Mouse (Mus musculus): ENCODE measurements at regions not wholly inside any gene's neighbourhood (a gene's known extent, or its start where the extent isn't known, plus 50 kb on each side); places are given as distances from the start of the nearest gene placed in this dataset.
A peak's percentile ranks its signal among the peaks of the same experiment; 100 is the strongest.
"Not testable (repeated sequence)": the region's sequence is repeated elsewhere in the genome, so short reads cannot be mapped to it uniquely, and the experiment has no call there.

- not testable (repeated sequence) for DNase-seq (ENCODE audit: low read depth, low spot score)
Measured at GRCm38 (mm10) chr1:193486668-193487067, 116.6 kb upstream of the Camk1g start.

DNA sequence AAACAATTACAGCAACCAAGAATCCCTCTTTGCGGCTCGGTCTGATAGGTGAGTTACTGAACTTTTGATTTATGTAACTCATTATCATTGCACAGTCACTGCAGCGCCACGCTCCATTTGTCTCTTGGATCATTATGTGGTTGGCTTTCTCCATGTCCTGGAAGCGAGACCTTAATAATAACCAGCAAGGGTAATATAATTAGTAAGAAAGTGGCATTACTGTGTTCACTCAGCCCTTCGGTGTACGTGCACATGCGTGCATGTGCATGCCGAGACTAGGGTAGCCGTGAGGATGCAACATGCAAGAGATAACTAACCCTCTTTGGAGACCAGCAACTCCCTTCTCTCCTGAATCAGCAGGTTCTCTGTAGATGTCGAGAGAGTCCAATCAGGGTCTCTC, 114.9 kb upstream of the Camk1g start:
- DNase-seq (ENCODE audit: low read depth, low spot score) = no peak

- no peak for DNase-seq (ENCODE audit: low read depth, low spot score)
Measured at GRCm38 (mm10) chr1:193477298-193477697, 107.2 kb upstream of the Camk1g start.

DNA sequence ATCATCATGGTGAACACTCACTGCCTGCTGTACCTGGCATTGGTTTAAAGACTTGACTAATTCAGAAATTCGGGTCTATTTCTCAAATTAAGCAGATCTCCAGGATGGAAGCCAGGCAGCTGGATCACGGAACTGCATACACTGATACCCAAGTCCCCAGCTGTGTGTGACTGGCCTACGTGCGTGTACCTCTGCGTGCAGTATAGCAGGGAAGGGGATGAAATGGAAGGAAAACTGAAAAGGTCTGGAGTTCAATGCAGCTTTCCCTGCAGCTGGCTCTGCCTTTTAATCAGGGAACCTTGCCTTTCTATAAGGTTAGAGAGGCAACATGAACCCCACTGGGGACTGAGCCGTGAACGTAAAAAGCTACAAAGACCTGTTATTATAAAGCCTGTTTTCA, 106.7 kb upstream of the Camk1g start:
- DNase-seq (ENCODE audit: low read depth, low spot score) = no peak

DNA sequence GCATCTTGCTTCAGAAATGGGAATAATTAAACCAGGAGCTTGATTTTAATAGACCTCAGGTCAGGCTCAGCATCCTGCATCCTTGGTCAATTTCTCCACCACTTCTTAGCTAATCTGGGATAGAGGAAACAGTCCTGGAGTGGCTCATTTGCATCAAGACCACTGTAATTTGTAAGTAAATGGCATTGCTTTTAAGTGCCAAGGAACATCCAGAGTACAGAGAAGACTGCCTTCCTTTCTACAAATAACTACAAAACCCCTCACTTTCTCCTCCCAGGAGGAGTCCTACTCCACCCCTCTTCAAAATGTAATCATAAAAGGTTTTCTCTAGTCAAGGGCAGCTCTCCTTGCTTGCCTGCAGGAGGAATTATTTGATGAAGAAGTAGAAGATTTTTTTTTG, 96.2 kb upstream of the Camk1g start:
- no peak for DNase-seq (ENCODE audit: low read depth, low spot score)

- DNase-seq (ENCODE audit: low read depth, low spot score) = no peak
Measured at GRCm38 (mm10) chr1:193459735-193460134, 89.6 kb upstream of the Camk1g start.

GRCm38 (mm10) chr1:193457908-193458307, 87.8 kb upstream of the Camk1g start:
- DNase-seq (ENCODE audit: low read depth, low spot score) = no peak

DNA sequence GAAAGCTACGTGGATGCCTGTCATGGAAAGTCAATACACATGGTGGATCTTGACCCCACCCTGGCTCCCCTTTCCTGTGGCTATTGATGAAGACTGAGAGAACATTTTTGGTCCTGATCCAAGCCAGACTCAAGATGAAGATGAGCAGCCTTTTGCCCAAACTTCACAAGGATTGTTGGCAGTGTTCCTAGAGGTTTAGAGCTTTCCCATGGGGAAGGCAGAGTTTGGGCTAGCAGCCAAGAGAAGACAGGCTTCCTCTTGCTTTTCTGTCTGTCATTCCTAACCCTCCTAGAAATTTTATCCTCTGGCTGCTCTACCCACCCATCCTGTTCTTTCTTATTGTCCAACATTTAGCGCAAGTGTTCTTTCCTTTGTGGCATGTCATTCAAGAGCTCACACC, 83.6 kb upstream of the Camk1g start:
- peak; percentile 44 for DNase-seq (ENCODE audit: low read depth, low spot score)

DNA sequence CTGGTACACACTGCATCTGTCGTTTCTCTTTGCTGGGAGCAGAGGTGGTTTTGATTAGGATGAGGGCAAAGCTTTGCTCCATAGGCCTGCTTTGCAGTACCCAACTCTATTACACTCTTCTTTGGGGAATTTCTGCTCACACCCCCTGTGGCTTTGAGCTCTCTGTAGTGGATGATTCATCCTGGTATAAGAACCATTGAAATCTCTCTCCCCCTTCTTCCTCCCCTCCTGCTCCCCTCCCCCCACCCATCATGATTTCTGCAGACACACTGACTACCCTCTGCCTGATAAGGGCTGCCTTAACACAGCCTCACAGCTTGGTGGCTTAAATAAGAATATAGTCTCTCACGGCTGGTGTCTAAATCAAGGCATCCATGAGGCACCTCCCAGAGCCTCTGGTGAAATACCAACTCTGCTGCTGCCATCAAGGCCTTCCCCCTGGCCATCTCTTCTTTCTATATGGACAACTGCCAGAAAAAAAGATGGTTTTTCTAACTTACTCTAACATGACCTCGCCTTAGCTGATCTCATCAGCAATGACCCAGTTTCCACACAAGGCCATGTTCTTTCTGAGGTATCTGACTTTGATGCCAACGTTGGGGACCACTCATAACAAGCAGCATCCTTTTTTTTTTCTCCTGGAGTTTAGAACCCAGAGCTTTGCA, 81.5 kb upstream of the Camk1g start:
- peak; percentile 76 for DNase-seq (ENCODE audit: low read depth, low spot score)

- DNase-seq (ENCODE audit: low read depth, low spot score) = peak; percentile 13
Measured at GRCm38 (mm10) chr1:193450814-193451213, 80.7 kb upstream of the Camk1g start.

- DNase-seq (ENCODE audit: low read depth, low spot score) = peak; percentile 10
Measured at GRCm38 (mm10) chr1:193450201-193450600, 80.1 kb upstream of the Camk1g start.

DNA sequence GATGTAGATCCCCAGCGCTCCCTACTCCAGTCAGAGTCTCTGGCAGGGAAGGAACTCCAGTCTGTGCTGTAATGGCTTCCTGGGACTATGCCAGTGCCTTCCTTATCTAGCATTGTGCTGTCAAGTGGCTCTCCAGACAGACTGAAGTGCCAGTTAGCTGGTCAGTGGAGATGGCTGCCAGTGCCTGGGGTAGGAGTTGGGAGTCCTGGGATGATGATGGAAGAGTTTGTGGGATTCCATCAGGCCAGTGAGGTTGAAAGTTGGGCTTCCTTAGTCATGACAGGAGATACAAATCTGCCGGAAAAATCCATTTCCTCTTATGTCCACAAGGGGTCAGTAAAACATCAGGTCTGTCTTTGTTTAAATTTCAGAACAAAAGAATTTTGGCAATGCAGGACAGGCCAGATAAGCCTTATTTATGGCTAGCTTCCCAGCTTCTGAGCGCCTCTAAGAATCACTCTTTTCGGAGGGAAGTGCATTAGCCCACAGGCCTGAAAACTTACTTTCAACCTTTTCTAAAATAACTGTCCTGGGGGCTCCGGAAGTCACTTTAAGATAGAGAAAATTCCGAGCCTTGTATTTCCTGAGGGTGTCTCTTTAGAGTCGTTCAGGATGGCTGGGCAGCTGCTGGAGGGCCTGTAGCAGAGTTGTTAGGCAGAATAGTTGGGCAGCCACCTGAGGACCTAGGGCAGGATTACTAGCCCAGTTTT, 79.5 kb upstream of the Camk1g start:
- peak; percentile 94 for DNase-seq (ENCODE audit: low read depth, low spot score)

- DNase-seq (ENCODE audit: low read depth, low spot score) = no peak
Measured at GRCm38 (mm10) chr1:193448793-193449393, 78.8 kb upstream of the Camk1g start.

GRCm38 (mm10) chr1:193447647-193448046, 77.5 kb upstream of the Camk1g start:
- no peak for DNase-seq (ENCODE audit: low read depth, low spot score)

- DNase-seq (ENCODE audit: low read depth, low spot score) = peak; percentile 18
Measured at GRCm38 (mm10) chr1:193443964-193444676, 74.0 kb upstream of the Camk1g start.

GRCm38 (mm10) chr1:193440512-193440911, 70.4 kb upstream of the Camk1g start:
- DNase-seq (ENCODE audit: low read depth, low spot score) = peak; percentile 28

DNA sequence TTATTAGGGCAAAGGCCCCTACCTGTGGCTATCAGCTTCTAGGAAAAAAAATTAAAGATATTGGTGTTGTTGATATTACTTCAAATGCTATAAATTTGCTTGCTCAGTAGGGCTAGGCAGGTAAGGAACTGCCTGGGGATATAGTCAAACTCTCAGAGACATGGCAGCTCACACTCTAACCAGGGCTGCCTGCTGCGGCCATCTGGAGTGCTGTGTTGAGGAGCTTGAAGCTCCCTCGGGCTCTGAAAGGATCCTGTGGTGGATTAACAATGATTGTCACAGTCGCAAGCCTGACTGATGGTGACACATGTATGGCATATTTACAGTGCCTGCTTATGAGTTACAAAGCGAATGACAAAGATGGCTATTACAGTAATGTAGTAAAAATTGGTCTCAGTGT, 64.2 kb upstream of the Camk1g start:
- DNase-seq (ENCODE audit: low read depth, low spot score) = no peak

DNA sequence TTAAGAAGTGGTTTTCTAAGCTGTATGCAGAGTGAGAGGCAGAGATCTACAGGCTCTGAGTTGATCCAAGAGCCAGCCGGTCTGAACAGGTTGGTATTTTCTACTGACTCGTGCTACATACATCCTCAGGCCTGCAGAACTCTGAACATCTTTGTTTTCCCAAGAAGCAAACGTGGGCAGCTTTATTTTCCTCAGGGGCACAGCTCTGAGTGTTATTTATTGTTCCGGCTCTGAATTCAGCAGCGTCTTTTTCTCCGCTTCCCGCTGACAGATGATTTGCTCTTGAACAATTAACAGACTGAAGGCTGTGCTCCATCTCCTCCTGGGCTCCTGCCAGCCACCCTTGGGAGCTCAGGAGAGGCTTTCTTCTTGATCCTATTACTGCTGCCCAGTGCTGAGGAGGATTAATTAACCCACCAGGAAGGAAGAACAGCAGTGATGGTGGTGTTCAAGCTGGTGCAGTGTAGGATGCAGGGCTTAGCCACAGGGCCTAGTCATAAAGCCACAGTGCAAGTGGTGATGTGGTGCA, 63.5 kb upstream of the Camk1g start:
- peak; percentile 29 for DNase-seq (ENCODE audit: low read depth, low spot score)

- DNase-seq (ENCODE audit: low read depth, low spot score) = no peak
Measured at GRCm38 (mm10) chr1:193430231-193430630, 60.1 kb upstream of the Camk1g start.

GRCm38 (mm10) chr1:193423653-193424075, 53.6 kb upstream of the Camk1g start:
- DNase-seq (ENCODE audit: low read depth, low spot score) = no peak

DNA sequence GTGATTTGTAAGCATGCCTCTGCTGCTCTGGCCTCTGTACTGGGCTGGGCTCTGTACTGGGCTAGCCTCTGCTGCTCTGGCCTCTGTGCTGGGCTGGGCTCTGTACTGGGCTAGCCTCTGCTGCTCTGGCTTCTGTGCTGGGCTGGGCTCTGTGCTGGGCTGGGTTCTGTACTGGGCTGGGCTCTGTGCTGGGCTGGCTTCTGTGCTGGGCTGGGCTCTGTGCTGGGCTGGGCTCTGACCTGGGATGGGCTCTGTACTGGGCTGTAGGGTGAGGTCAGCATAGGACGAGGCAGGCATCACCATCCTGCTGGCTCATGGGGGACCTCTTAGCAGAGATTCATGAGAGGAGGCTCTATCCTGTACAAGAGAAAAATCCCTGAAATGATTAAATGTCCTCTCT, 52.8 kb upstream of the Camk1g start:
- DNase-seq (ENCODE audit: low read depth, low spot score) = no peak

DNA sequence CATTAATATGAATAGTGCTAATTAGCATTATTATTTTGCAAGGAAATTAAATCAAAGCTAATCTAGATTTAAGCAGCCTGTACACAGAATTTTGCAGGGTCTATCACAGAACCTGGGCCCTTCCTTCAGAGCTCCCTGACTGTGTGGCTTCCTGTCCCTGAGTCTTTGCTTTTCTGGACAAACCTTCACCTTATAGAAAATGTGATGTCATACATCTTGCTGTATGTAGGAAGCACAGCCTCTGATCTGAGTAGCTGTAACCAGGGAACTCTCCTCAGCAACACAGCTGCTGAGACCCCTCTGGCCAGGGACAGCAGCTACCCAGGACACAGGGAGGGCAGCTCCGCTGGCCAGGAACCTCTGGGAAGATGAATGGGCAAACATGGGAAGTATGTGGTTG, 51.7 kb upstream of the Camk1g start:
- DNase-seq (ENCODE audit: low read depth, low spot score) = no peak
